Mouse (Mus musculus): ENCODE data around the gene Gm884. TPM values are rescaled to one million over a fixed set of nuclear protein-coding genes. Genes with fewer than 3 reads are reported as not detected.

Gene Gm884
- polyA plus RNA-seq, 1 experiment from 2014 or later: not detected

DNA sequence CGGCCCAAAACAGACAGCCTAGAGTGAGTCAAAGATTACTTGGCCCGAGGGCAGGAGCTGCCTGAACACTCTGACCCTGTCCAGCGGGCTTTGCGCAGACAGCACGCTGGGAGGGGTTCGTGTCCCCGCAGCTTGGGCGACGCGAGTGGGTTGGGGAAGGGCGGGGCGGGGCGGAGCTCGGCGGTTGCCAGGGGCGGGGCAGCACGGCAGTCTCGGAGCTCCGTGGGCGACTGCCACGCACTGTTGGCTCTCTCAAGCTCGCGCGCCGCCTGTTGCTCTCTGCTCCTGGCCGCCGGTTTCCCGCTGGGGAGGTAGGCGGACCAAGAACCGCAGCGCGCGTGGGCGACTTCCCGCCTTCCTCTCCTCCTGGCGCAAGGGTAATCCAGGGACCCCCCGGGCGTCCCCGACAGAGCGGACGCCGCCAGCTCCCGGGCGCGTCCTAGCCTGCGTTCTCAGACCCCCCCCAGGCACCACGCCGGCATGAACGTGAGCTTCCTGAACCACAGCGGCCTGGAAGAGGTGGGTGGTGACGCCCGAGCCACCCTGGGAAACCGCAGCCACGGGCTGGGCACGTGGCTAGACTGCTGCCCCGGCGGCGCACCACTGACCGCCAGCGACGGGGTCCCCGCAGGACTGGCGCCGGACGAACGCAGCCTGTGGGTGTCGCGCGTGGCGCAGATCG lies 28.5 kb upstream of the Gm884 start, which contains the start of gene Rprml:
Rprml (plus strand) TSS at position 270 of the 682 bp plus-strand sequence.
- peak within 1 kb of the TSS; percentile 48 for H3K4me2 ChIP-seq (replicated peaks; ENCODE audit: low read depth, low read length)
- H3K4me3 ChIP-seq (ENCODE audit: low read depth, low read length): peak within 1 kb of the TSS; percentile 27
- no peaks in the 10 kb centered on the region for H3K9me3 ChIP-seq (ENCODE audit: low read length)
- under 1% methylated on average over 67 of the region's 71 CpGs for WGBS
- DNase-seq (ENCODE audit: low spot score): no peak
- no peaks in the 10 kb centered on the region for H3K36me3 ChIP-seq (ENCODE audit: insufficient read depth, low read length)
- ATAC-seq: no peak; the same call in 1 of the 2 replicates
- no peak within 1 kb of the TSS for H3K27ac ChIP-seq (ENCODE audit: low read length)
- TF ChIP-seq EP300 (IDR thresholded peaks at IDR 0.05): no peak
- no peak for TF ChIP-seq CTCF (IDR thresholded peaks at IDR 0.05)
- H3K4me1 ChIP-seq (ENCODE audit: insufficient read depth, low read depth, low read length): no peaks in the 10 kb centered on the region
- no peak within 1 kb of the TSS for H3K9ac ChIP-seq (replicated peaks; ENCODE audit: low read depth)
- H3K27me3 ChIP-seq (replicated peaks; ENCODE audit: insufficient read depth, low read length): peaks cover 51% of the 10 kb centered on the region

DNA sequence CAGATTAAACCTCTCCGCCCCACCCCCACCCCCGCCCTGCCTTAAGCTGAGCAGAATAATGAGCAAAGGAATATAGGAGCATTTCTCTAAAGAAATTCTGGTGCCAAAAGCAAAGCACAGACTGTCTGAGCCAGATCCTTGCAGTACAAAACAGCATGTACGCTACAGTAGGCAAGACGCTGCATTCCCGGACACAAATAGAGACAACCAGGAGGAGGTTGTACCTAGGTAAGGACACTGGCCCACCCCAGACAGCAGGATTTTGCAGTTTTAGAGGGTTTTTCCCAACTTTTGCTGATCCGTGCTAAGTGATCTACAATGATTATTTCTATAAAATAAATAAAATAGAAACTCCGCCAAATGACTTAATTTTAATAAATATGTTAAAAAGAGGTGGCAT lies 27.7 kb upstream of the Gm884 start:
- peaks cover 51% of the 10 kb centered on the region for H3K27me3 ChIP-seq (replicated peaks; ENCODE audit: insufficient read depth, low read length)
- no peaks in the 10 kb centered on the region for H3K9me3 ChIP-seq (ENCODE audit: low read length)
- H3K27ac ChIP-seq (ENCODE audit: low read length): no peak overlapping the region
- ATAC-seq (no peak), DNase-seq (ENCODE audit: low spot score) (no peak)
- no peaks in the 10 kb centered on the region for H3K4me1 ChIP-seq (ENCODE audit: insufficient read depth, low read depth, low read length)
- no peak overlapping the region for H3K4me2 ChIP-seq (replicated peaks; ENCODE audit: low read depth, low read length)
- 28% methylated on average over 7 of the region's 7 CpGs for WGBS
- H3K4me3 ChIP-seq (ENCODE audit: low read depth, low read length): no peak overlapping the region
- no peak for TF ChIP-seq CTCF (IDR thresholded peaks at IDR 0.05)
- no peak for TF ChIP-seq EP300 (IDR thresholded peaks at IDR 0.05)
- no peaks in the 10 kb centered on the region for H3K36me3 ChIP-seq (ENCODE audit: insufficient read depth, low read length)
- no peak overlapping the region for H3K9ac ChIP-seq (replicated peaks; ENCODE audit: low read depth)

DNA sequence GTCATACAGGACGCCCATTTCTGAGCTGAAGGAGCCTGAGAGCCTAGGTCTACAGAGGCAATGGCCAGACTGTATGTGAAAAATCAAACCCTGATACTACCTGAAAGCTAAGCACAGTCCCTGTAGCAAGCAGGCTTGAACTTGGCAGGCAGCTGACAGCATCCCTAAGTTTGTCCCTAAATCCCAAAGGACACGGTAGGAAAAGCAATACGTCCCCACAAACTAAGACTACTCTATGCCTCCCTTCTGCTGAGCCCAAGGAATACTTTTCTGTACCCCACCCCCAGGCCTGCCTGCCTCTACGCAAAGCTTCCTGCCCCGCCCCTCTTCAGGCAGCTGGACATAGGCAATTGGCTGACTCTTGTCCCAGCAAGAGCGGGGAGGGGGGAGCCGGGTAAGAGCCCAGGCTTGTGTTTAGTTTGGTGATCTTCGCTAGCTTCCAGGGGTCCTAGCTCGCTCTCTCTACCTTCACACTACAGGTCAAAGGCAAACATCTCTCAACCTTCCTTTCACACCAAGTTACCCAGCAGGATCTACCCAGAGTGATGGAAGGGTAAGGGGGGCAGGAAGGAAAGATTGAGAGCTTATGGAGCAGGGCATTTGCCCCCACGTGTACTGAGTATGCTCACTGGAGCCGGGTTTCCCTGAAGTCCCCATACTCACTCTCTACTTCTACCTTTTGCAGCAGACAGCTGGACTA lies 27.1 kb upstream of the Gm884 start:
- Histone ChIP-seq H3K9me3 (ENCODE audit: low read length) (no peaks in the 10 kb centered on the region), H3K4me1 (ENCODE audit: insufficient read depth, low read depth, low read length) (no peaks in the 10 kb centered on the region), H3K4me3 (ENCODE audit: low read depth, low read length) (no peak overlapping the region), H3K27ac (ENCODE audit: low read length) (no peak overlapping the region), H3K9ac (replicated peaks; ENCODE audit: low read depth) (no peak overlapping the region), H3K27me3 (replicated peaks; ENCODE audit: insufficient read depth, low read length) (peaks cover 51% of the 10 kb centered on the region), H3K36me3 (ENCODE audit: insufficient read depth, low read length) (no peaks in the 10 kb centered on the region), H3K4me2 (replicated peaks; ENCODE audit: low read depth, low read length) (no peak overlapping the region)
- TF ChIP-seq CTCF (IDR thresholded peaks at IDR 0.05) (no peak), EP300 (IDR thresholded peaks at IDR 0.05) (no peak)
- ATAC-seq: no peak
- 6% methylated on average over 11 of the region's 11 CpGs for WGBS
- DNase-seq (ENCODE audit: low spot score): no peak

- Histone ChIP-seq H3K9ac (replicated peaks; ENCODE audit: low read depth) (no peak overlapping the region), H3K4me3 (ENCODE audit: low read depth, low read length) (no peak overlapping the region), H3K27me3 (replicated peaks; ENCODE audit: insufficient read depth, low read length) (peaks cover 37% of the 10 kb centered on the region), H3K36me3 (ENCODE audit: insufficient read depth, low read length) (no peaks in the 10 kb centered on the region), H3K27ac (ENCODE audit: low read length) (no peak overlapping the region), H3K9me3 (ENCODE audit: low read length) (no peaks in the 10 kb centered on the region), H3K4me2 (replicated peaks; ENCODE audit: low read depth, low read length) (no peak overlapping the region), H3K4me1 (ENCODE audit: insufficient read depth, low read depth, low read length) (no peaks in the 10 kb centered on the region)
- 86% methylated on average over 6 of the region's 6 CpGs for WGBS
- TF ChIP-seq CTCF (IDR thresholded peaks at IDR 0.05) (no peak), EP300 (IDR thresholded peaks at IDR 0.05) (no peak)
- ATAC-seq: no peak
- DNase-seq (ENCODE audit: low spot score): no peak
Measured at GRCm38 (mm10) chr11:103646301-103646700, 25.4 kb upstream of the Gm884 start.

GRCm38 (mm10) chr11:103645731-103646130 lies 24.8 kb upstream of the Gm884 start:
- H3K27me3 ChIP-seq (replicated peaks; ENCODE audit: insufficient read depth, low read length): peaks cover 32% of the 10 kb centered on the region
- H3K9me3 ChIP-seq (ENCODE audit: low read length): no peaks in the 10 kb centered on the region
- TF ChIP-seq CTCF (IDR thresholded peaks at IDR 0.05): no peak
- TF ChIP-seq EP300 (IDR thresholded peaks at IDR 0.05): no peak
- H3K9ac ChIP-seq (replicated peaks; ENCODE audit: low read depth): no peak overlapping the region
- H3K4me3 ChIP-seq (ENCODE audit: low read depth, low read length): no peak overlapping the region
- H3K4me2 ChIP-seq (replicated peaks; ENCODE audit: low read depth, low read length): no peak overlapping the region
- H3K36me3 ChIP-seq (ENCODE audit: insufficient read depth, low read length): no peaks in the 10 kb centered on the region
- WGBS: 40% methylated on average over 8 of the region's 8 CpGs
- H3K4me1 ChIP-seq (ENCODE audit: insufficient read depth, low read depth, low read length): no peaks in the 10 kb centered on the region
- H3K27ac ChIP-seq (ENCODE audit: low read length): no peak overlapping the region
- no peak for DNase-seq (ENCODE audit: low spot score)
- ATAC-seq: no peak

- Histone ChIP-seq H3K27me3 (replicated peaks; ENCODE audit: insufficient read depth, low read length) (peaks cover 10% of the 10 kb centered on the region), H3K4me1 (ENCODE audit: insufficient read depth, low read depth, low read length) (no peaks in the 10 kb centered on the region), H3K9me3 (ENCODE audit: low read length) (no peaks in the 10 kb centered on the region), H3K36me3 (ENCODE audit: insufficient read depth, low read length) (no peaks in the 10 kb centered on the region), H3K9ac (replicated peaks; ENCODE audit: low read depth) (no peak overlapping the region), H3K4me3 (ENCODE audit: low read depth, low read length) (no peak overlapping the region), H3K4me2 (replicated peaks; ENCODE audit: low read depth, low read length) (no peak overlapping the region), H3K27ac (ENCODE audit: low read length) (no peak overlapping the region)
- WGBS: 72% methylated on average over 9 of the region's 9 CpGs
- DNase-seq (ENCODE audit: low spot score) (no peak), ATAC-seq (no peak)
- TF ChIP-seq EP300 (IDR thresholded peaks at IDR 0.05) (no peak), CTCF (IDR thresholded peaks at IDR 0.05) (no peak)
Measured at GRCm38 (mm10) chr11:103643211-103643610, 22.3 kb upstream of the Gm884 start.

Measured in lung, postnatal 0 days (tissue).